Mouse (Mus musculus) midbrain, embryonic 15.5 days (tissue): ENCODE measurements around the gene Creb3. TPM values are rescaled to one million over a fixed set of nuclear protein-coding genes. Genes with fewer than 3 reads are reported as not detected.

Experiments
- ATAC-seq: fragments of 200-750 bp; cut with Nextera tagmentation; replicated peaks from 2 replicates; pipeline ENCODE4 v1.8.0; 2017; ENCODE audit warnings: moderate TSS enrichment
- H3K27ac ChIP-seq: fragments of 300-500 bp; sonication (generic); 2 replicates; pipeline ENCODE4 v1.5.1; 2015; ENCODE audit warnings: mild to moderate bottlenecking, inconsistent platforms
- H3K27me3 ChIP-seq: fragments of 300-500 bp; sonication (generic); replicated peaks from 2 replicates; pipeline ENCODE4 v1.6.1; 2015; ENCODE audit warnings: inconsistent platforms
- H3K36me3 ChIP-seq: fragments of 300-500 bp; sonication (generic); replicated peaks from 2 replicates; pipeline ENCODE4 v1.6.1; 2015; ENCODE audit warnings: inconsistent platforms
- H3K4me1 ChIP-seq: fragments of 300-500 bp; sonication (generic); 2 replicates; pipeline ENCODE4 v1.6.1; 2015; ENCODE audit warnings: inconsistent platforms
- H3K4me2 ChIP-seq: fragments of 300-500 bp; sonication (generic); 2 replicates; pipeline ENCODE4 v1.6.1; 2015; ENCODE audit warnings: inconsistent platforms, mild to moderate bottlenecking, moderate library complexity
- H3K4me3 ChIP-seq: fragments of 300-500 bp; sonication (generic); 2 replicates; pipeline ENCODE4 v1.5.1; 2015; ENCODE audit warnings: mild to moderate bottlenecking, inconsistent platforms
- H3K9ac ChIP-seq: fragments of 300-500 bp; sonication (generic); 2 replicates; pipeline ENCODE4 v1.6.1; 2015; ENCODE audit warnings: mild to moderate bottlenecking, inconsistent platforms
- H3K9me3 ChIP-seq: fragments of 300-500 bp; sonication (generic); 2 replicates; pipeline ENCODE4 v1.6.1; 2016; ENCODE audit warnings: inconsistent platforms
- WGBS: fragments of 180-500 bp; shearing (Covaris S2); methylation state at CpG from one replicate; pipeline ENCODE4 v1.1.7; 2015; ENCODE audit warnings: mixed read lengths; 5-methylcytosine and 5-hydroxymethylcytosine counted together
- polyA plus RNA-seq: library from polyadenylated mRNA; unstranded; fragments of >200 nt; fragmentation: Nextera tagmentation; extraction: Ambion mirVana; gene quantifications from 2 replicates; pipeline ENCODE4 v1.2.1, GENCODE M21; 2015

Gene Creb3
- polyA plus RNA-seq, 1 experiment from 2014 or later = 82.7 TPM

DNA sequence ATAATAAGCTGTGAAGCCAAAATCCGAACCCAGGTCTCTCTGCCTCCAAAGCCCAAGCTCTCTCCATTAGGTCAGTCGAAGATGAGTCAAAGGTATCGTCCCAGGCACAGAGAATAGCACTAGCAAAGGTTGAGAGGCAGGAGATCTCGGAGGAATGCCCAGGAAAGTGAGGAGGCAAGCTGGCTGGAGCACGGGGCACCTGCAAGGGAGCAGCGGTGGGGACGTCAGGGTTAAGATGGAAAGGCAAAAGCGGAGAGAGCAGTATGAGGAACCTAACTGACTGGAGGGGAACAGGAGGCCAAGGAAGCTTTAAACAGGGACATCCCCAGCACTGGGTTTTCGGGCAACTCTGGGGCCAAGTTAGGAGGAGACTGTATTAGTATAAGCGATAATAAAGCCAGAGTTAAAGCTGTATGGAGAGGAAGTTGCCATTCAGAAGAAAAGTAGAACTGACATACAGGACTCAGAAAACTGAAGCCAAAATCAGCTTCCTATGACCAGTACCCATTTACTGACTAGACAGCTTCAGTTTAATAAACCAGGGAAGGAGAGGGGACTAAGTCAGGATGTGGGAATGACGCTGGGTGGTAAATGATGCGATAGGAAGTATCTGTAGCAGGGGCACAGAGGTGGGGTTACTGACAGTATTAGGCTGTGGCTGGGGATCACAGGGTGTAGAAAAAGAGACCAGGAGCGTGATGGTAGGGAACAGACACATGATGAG lies 2.5 kb upstream of the Creb3 start:
- Histone ChIP-seq H3K9ac (no peak overlapping the region), H3K4me2 (peak overlapping the region; percentile 93; the same call in 1 of the 2 replicates), H3K27me3 (no peaks in the 10 kb centered on the region), H3K36me3 (peaks cover 15% of the 10 kb centered on the region), H3K4me3 (no peak overlapping the region), H3K4me1 (peaks cover 44% of the 10 kb centered on the region), H3K27ac (no peak overlapping the region), H3K9me3 (no peaks in the 10 kb centered on the region)
- ATAC-seq = no peak
- WGBS = 84% methylated on average over 13 of the region's 13 CpGs

DNA sequence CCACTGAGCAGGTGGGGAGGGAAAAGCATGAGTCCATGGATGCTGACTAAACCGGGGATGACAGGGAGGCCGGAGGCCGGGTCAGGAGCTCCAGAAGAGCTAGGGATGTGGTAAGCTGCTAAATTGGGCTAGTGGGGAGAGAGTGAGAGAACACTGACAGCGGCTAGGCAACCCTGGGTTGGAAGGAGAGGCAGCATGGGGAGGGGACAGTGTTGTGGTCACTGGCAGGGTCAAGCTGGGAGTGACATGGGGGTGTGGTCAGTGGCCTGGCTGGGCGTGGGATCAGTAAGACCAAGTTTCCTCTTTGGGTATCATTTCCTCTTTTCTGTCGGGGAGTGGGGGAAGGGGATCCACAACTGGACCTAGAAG lies 1.9 kb upstream of the Creb3 start:
- Histone ChIP-seq H3K36me3 (peaks cover 15% of the 10 kb centered on the region), H3K27me3 (no peaks in the 10 kb centered on the region), H3K4me2 (peak overlapping the region; percentile 93; the same call in 1 of the 2 replicates), H3K9me3 (no peaks in the 10 kb centered on the region), H3K4me3 (no peak overlapping the region), H3K4me1 (peaks cover 44% of the 10 kb centered on the region), H3K9ac (no peak overlapping the region), H3K27ac (no peak overlapping the region)
- 59% methylated on average over 6 of the region's 6 CpGs for WGBS
- ATAC-seq = no peak

DNA sequence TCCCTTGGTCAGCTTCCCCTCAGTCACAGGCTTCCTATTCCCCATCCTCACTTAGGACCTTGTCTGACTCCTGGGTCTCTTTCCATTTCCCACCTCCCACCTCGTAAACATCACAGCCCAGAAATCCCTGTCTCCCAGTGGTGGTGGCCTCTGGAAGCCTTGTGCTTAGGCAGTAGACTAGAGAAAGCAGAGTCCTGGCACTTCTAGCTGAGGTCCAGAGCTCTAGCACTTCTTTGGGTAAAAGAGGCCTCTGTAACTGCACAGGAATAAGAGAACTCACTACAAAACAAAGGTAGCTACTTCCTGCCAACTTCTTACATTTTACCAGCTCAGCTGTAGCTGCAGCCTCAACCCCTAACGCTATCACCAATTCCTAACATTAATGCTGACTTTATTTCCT lies 1.2 kb upstream of the Creb3 start:
- ATAC-seq = no peak
- Histone ChIP-seq H3K9ac (peak overlapping the region; percentile 93), H3K4me1 (peaks cover 44% of the 10 kb centered on the region), H3K36me3 (peaks cover 15% of the 10 kb centered on the region), H3K4me2 (peak overlapping the region; percentile 93), H3K27ac (no peak overlapping the region), H3K27me3 (no peaks in the 10 kb centered on the region), H3K9me3 (no peaks in the 10 kb centered on the region), H3K4me3 (peak overlapping the region; percentile 90)
- WGBS = 49% methylated on average over 2 of the region's 2 CpGs

DNA sequence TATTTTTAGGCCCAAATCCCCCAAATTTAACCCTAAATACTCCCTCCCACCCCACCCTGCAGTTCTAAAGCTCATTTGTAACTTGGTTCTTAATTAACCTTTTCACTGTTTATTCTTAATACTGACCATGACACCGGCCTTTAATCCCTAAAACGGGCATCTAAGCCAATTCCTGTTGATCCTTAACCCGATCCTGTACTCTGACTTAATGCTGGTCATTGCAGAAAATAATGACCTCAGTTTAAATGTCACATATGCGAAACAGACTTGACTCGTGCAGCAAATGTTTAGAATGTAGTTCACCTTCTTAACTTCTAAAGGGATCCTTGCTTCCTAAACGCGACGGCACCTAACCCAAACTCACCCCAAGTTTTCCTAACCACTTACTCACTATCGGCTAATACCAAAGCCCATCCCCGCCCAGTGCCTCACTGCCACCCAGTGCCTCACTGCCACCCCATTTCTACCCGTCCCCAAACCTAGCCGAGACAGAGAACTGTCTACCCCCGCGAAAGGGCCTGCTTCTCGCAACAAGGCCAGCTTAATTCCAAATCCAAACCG lies 616 bp upstream of the Creb3 start:
- WGBS = 2% methylated on average over 16 of the region's 16 CpGs
- Histone ChIP-seq H3K27ac (peak overlapping the region; percentile 97), H3K9ac (peak overlapping the region; percentile 93), H3K4me2 (peak overlapping the region; percentile 93), H3K36me3 (peaks cover 19% of the 10 kb centered on the region), H3K4me3 (peak overlapping the region; percentile 90), H3K27me3 (no peaks in the 10 kb centered on the region), H3K9me3 (no peaks in the 10 kb centered on the region), H3K4me1 (peaks cover 44% of the 10 kb centered on the region)
- ATAC-seq = peak; percentile 53; the same call in 1 of the 2 replicates

DNA sequence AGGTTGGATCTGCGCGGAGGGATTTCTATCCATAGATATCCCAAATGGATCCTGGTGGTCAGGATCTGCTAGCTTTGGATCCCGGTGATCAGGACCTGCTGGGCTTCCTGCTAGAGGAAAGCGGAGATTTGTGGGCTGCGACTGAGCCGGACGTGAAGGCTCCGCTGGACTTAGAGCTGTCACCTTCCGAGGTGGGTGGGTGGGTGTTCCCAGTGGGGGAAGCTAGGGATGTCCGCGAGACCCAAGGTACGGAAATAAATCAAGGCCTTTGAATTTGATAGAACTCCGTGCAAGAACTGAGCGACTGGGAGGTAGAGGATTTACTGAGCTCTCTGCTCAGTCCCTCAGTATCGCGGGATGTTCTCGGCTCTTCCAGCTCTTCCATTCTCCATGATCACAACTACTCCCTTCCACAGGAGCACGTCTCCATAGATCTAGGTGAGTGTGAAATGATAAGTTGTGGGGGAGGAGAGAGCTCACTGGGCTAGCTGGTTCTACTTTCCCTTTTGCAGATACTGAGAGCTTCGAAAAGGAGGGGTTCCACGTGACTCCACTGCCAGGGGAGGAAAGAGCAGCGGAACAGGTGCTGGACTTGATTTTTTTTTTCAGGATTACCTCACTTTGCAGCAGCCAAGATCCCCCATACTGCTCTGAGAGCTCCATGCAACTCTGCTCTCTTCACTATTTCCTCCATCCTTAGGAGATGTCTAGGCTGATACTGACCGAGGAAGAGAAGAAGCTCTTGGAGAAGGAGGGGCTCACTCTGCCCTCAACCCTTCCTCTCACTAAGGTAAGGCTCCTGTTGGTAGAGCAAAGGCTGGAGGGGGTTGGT lies 853 bp downstream of the Creb3 start:
- Histone ChIP-seq H3K4me1 (peaks cover 44% of the 10 kb centered on the region), H3K9me3 (no peaks in the 10 kb centered on the region), H3K4me2 (peak overlapping the region; percentile 93), H3K36me3 (peaks cover 33% of the 10 kb centered on the region), H3K27ac (peak overlapping the region; percentile 97), H3K9ac (peak overlapping the region; percentile 93), H3K4me3 (peak overlapping the region; percentile 90), H3K27me3 (no peaks in the 10 kb centered on the region)
- ATAC-seq = peak; percentile 43
- WGBS = 7% methylated on average over 22 of the region's 22 CpGs

DNA sequence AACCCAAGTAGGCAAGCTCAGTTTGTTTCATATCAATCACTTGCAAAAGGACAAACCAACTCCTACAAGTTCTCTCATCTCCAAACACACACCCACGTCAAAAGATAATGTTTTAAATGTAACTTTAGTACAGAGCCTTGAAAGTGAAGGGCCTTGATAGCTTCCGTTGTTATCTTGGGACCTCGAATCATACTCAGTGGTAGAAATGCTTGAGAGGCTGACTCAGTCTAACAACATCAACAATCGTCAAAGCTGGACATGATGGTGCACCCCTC lies 1.4 kb downstream of the Creb3 start:
- Histone ChIP-seq H3K36me3 (peaks cover 39% of the 10 kb centered on the region), H3K9me3 (no peaks in the 10 kb centered on the region), H3K27me3 (no peaks in the 10 kb centered on the region), H3K9ac (peak overlapping the region; percentile 93; the same call in 1 of the 2 replicates), H3K4me3 (peak overlapping the region; percentile 90), H3K27ac (no peak overlapping the region), H3K4me1 (peaks cover 42% of the 10 kb centered on the region), H3K4me2 (peak overlapping the region; percentile 93)
- no peak for ATAC-seq
- WGBS = 88% methylated on average over 4 of the region's 4 CpGs

DNA sequence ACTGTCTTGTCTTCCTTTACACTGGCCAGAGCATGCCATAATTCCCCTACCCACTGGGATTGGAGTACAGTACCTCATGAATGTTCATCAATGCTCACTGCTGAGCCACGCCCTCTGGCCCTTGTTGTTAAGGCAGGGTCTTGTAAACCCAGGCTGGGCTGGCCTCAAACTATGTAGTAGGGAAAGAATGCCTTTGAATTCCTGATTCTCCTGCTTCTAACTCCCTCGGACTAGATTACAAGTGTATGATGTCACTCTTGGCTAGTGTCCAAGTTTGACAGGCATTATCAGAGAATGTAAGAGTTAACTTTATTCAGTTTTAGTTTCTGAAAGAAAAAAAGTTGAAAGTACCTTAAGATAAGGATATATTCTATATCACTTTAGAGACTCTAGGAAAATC lies 2.1 kb downstream of the Creb3 start:
- no peak overlapping the region for H3K4me3 ChIP-seq
- H3K27ac ChIP-seq = no peak overlapping the region
- 56% methylated on average over 2 of the region's 2 CpGs for WGBS
- peaks cover 46% of the 10 kb centered on the region for H3K36me3 ChIP-seq
- no peak overlapping the region for H3K9ac ChIP-seq
- H3K9me3 ChIP-seq = no peaks in the 10 kb centered on the region
- H3K4me1 ChIP-seq = peaks cover 37% of the 10 kb centered on the region
- no peak overlapping the region for H3K4me2 ChIP-seq
- no peaks in the 10 kb centered on the region for H3K27me3 ChIP-seq
- ATAC-seq = no peak

DNA sequence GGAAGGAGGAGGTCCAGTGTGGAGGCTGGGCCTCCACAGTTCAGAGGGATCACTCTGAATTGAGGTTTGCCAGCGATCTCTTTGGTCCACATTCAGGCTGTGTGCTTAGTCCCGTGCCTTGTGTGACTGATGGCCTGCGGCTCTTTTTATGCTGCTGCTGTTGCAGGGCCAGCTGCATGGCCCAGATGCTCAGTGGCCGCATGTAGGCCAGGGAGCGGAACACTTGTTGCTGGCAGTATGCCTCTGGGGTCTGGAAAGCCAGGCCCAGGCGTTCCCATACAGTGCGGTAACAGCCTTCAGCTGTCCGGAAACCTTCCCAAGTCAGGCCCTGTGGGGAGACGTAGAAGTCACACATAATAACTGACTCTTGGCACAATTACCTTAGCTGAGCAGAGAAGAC lies 5.0 kb downstream of the Creb3 start:
- no peaks in the 10 kb centered on the region for H3K9me3 ChIP-seq
- 93% methylated on average over 9 of the region's 9 CpGs for WGBS
- no peak overlapping the region for H3K4me3 ChIP-seq

DNA sequence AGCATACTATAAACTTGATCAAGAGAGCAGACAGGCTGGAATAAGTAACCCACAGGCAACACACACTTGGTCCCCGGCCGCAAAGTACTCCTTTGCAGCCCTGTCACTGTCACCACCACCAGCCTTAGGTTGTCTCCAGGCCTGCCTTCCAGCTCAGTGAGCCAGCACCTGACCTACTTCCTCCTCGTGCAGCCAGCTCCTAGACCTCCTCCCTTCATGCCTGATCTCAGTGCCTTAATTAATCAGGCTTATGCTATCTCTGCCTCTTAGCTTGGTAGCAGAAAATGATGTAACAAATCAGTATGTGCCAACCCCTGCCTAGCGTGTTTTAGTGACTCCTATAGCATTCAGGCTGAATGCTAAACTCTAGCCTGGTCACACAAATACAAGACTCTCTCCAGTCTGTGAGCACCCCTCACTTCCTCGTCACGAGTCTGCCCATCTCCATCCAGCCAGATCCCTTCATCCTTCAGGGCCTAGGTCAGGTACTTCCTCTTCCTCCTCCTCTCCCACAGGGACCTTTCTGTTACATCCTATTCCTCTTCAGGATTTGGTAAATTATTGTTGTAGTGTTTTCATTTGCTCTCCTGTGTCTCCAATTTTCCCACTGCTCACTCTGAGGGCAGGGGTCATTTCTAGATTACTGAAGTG lies 9.4 kb downstream of the Creb3 start:
- Histone ChIP-seq H3K9me3 (no peaks in the 10 kb centered on the region), H3K27me3 (no peaks in the 10 kb centered on the region), H3K27ac (no peak overlapping the region), H3K36me3 (peaks cover 66% of the 10 kb centered on the region), H3K9ac (no peak overlapping the region), H3K4me3 (no peak overlapping the region), H3K4me1 (peaks cover 24% of the 10 kb centered on the region), H3K4me2 (no peak overlapping the region)
- 90% methylated on average over 6 of the region's 6 CpGs for WGBS
- no peak for ATAC-seq

More for the DNA sequence above, 5.0 kb downstream of the Creb3 start:
- Histone ChIP-seq H3K36me3 (peaks cover 70% of the 10 kb centered on the region), H3K4me1 (peaks cover 13% of the 10 kb centered on the region), H3K27ac (no peak overlapping the region), H3K4me2 (no peak overlapping the region), H3K9ac (no peak overlapping the region), H3K27me3 (no peaks in the 10 kb centered on the region)
- no peak for ATAC-seq

DNA sequence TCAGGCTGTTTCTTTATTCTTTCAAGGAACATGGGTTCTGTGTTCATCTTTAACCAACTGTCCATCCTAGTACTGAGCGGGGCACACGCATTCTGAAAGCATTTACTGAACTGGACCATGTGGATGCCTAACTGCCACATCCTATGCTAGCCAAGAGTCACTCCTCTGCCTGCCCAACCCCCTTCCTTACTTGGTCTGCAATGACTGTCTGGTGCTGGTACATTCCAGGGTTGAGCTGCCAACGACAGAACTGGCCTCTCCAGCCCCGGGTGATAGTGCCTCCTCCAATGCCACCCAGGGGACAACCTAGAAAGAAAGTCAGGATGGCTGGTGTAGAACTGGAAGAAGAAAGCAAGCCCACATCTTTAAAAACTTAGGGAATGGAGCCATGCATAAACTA lies 11.4 kb downstream of the Creb3 start:
- Histone ChIP-seq H3K9ac (no peak overlapping the region), H3K9me3 (no peaks in the 10 kb centered on the region), H3K27ac (no peak overlapping the region), H3K36me3 (peaks cover 45% of the 10 kb centered on the region), H3K4me2 (no peak overlapping the region), H3K4me3 (no peak overlapping the region), H3K4me1 (peaks cover 39% of the 10 kb centered on the region), H3K27me3 (no peaks in the 10 kb centered on the region)
- ATAC-seq = no peak
- WGBS = 94% methylated on average over 4 of the region's 4 CpGs

DNA sequence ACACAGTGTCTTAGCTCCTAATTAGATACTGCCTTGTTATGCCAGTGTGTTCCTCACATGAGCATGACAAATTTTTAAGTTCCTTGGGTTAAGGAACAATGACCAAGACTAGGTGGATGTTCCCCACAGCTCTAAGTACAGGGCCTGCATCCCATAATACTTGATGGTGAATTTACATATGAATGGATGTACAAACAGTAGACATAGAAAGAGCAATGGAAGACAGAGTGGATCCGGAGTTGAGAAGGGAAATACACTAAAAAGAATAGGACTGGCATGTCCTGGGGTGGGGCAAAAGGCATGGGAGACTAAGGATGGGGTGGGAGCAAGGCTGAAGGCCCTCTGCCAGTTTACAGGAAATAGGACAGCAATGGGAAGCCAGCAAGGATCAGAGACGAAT lies 13.2 kb downstream of the Creb3 start:
- H3K27me3 ChIP-seq = no peaks in the 10 kb centered on the region
- H3K4me2 ChIP-seq = peak overlapping the region; percentile 96
- ATAC-seq = no peak
- WGBS = 44% methylated on average over 2 of the region's 2 CpGs
- peak overlapping the region; percentile 15 for H3K4me3 ChIP-seq
- no peak overlapping the region for H3K9ac ChIP-seq
- H3K4me1 ChIP-seq = peaks cover 47% of the 10 kb centered on the region
- H3K9me3 ChIP-seq = no peaks in the 10 kb centered on the region
- peaks cover 29% of the 10 kb centered on the region for H3K36me3 ChIP-seq
- H3K27ac ChIP-seq = no peak overlapping the region

DNA sequence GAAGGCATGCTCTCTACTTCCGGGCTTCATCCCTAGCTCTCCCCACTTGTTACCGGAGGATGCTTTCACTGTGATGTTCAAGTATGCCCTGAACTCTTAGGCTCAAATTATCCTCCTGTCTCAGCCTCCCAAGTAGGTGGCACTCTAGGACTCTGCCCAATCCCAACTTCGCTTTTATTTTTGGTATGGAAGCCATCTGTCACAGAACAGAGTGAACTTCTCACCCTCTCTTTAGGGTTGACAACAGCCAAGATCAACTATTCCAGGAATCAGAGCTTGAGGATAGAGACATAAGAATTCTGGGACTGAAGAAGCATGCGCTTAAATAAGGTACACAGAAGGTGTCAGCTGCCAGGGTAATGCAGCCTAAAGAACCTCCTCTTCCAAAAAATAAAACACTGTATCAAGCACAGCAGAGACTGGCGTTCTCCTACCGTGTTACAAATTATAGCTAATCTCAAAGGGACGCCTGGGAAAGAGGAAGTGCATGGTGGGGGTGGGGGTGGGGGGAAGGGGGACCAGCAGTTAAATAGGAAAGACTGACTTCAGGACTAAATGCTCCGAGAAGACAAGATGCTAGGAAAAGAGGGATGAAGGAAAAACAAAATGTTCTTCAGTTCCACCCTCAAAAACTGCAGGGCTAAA lies 15.2 kb downstream of the Creb3 start:
- peaks cover 22% of the 10 kb centered on the region for H3K36me3 ChIP-seq
- peaks cover 47% of the 10 kb centered on the region for H3K4me1 ChIP-seq
- H3K9ac ChIP-seq = peak overlapping the region; percentile 81
- WGBS = 57% methylated on average over 8 of the region's 8 CpGs
- H3K4me2 ChIP-seq = peak overlapping the region; percentile 96
- H3K9me3 ChIP-seq = no peaks in the 10 kb centered on the region
- ATAC-seq = no peak
- H3K27ac ChIP-seq = no peak overlapping the region
- H3K4me3 ChIP-seq = peak overlapping the region; percentile 89
- no peaks in the 10 kb centered on the region for H3K27me3 ChIP-seq
